In genomic region chr11:88599332-88600130, GRCm38 (mm10) we compare ENCODE assay signal across 8 mouse cellular contexts.
DNase-seq lines count a peak whose midpoint lies in the region; ATAC-seq and TF ChIP-seq lines count a peak whose summit lies in the region.

No protein-coding gene starts in this region.

- ATAC-seq in liver, embryonic 11.5 days (replicated peaks; ENCODE audit: low FRiP score), result peak; percentile 27; the same call in 1 of the 2 replicates
- 0 out of 2 replicates have a peak, but pooled peaks have one; percentile 39 for ATAC-seq in forebrain, embryonic 12.5 days (ENCODE audit: low FRiP score)
- ATAC-seq in intestine, postnatal 0 days, result peak; percentile 36; the same call in 1 of the 2 replicates

- H3K27me3 ChIP-seq in liver, embryonic 11.5 days (replicated peaks; ENCODE audit: control insufficient read depth, insufficient read depth, low read length), result no peaks in the 10 kb centered on the region
- no peaks in the 10 kb centered on the region for H3K27me3 ChIP-seq in forebrain, embryonic 12.5 days
- no peaks in the 10 kb centered on the region for H3K27me3 ChIP-seq in intestine, postnatal 0 days (replicated peaks; ENCODE audit: control insufficient read depth, insufficient read depth, low read length)
- no peaks in the 10 kb centered on the region for H3K27me3 ChIP-seq in myocyte (ENCODE audit: control insufficient read depth, insufficient read depth, insufficient read length)

- peak overlapping the region; percentile 22; the same call in 1 of the 2 replicates for H3K27ac ChIP-seq in liver, embryonic 11.5 days (ENCODE audit: low read depth, low read length)
- peak overlapping the region; percentile 64 for H3K27ac ChIP-seq in forebrain, embryonic 12.5 days
- peak overlapping the region; percentile 28; the same call in 1 of the 2 replicates for H3K27ac ChIP-seq in intestine, postnatal 0 days (ENCODE audit: low read depth, low read length)

- peak overlapping the region; percentile 28 for H3K4me2 ChIP-seq in liver, embryonic 11.5 days
- no peak overlapping the region for H3K4me2 ChIP-seq in forebrain, embryonic 12.5 days
- peak overlapping the region; percentile 30; the same call in 1 of the 2 replicates for H3K4me2 ChIP-seq in intestine, postnatal 0 days (replicated peaks; ENCODE audit: low read depth)
- H3K4me2 ChIP-seq in myocyte (ENCODE audit: low read depth), result peak overlapping the region; percentile 63

- H3K79me2 ChIP-seq in myocyte (ENCODE audit: control insufficient read depth, insufficient read depth), result peaks cover 49% of the 10 kb centered on the region

- DNase-seq in liver, embryonic 11.5 days (ENCODE audit: low spot score), result no peak
- DNase-seq in liver, result no peak
- peak; percentile 96 for DNase-seq in Muller cell, postnatal 12 days (ENCODE audit: inconsistent ontology term)
- DNase-seq in gastrocnemius, postnatal 14 days, result no peak
- DNase-seq in testis, postnatal 10 days (ENCODE audit: low spot score), result no peak

- no peak overlapping the region for H3K4me3 ChIP-seq in liver, embryonic 11.5 days (ENCODE audit: low read depth, low read length)
- H3K4me3 ChIP-seq in forebrain, embryonic 12.5 days (replicated peaks), result no peak overlapping the region
- H3K4me3 ChIP-seq in intestine, postnatal 0 days (ENCODE audit: low read depth, low read length), result no peak overlapping the region
- H3K4me3 ChIP-seq in myocyte, result no peak overlapping the region

- no peaks in the 10 kb centered on the region for H3K9me3 ChIP-seq in liver, embryonic 11.5 days (ENCODE audit: control insufficient read depth, low read length)
- no peaks in the 10 kb centered on the region for H3K9me3 ChIP-seq in forebrain, embryonic 12.5 days
- H3K9me3 ChIP-seq in intestine, postnatal 0 days (ENCODE audit: control insufficient read depth), result no peaks in the 10 kb centered on the region

- H3K4me1 ChIP-seq in liver, embryonic 11.5 days (replicated peaks; ENCODE audit: control insufficient read depth, insufficient read depth, low read length), result peaks cover 72% of the 10 kb centered on the region
- H3K4me1 ChIP-seq in forebrain, embryonic 12.5 days, result peaks cover 69% of the 10 kb centered on the region
- peaks cover 10% of the 10 kb centered on the region for H3K4me1 ChIP-seq in intestine, postnatal 0 days (replicated peaks; ENCODE audit: control insufficient read depth, insufficient read depth, low read length)

- no peaks in the 10 kb centered on the region for H3K36me3 ChIP-seq in liver, embryonic 11.5 days (ENCODE audit: control insufficient read depth, insufficient read depth, low read length)
- peaks cover 34% of the 10 kb centered on the region for H3K36me3 ChIP-seq in forebrain, embryonic 12.5 days (replicated peaks)
- no peaks in the 10 kb centered on the region for H3K36me3 ChIP-seq in intestine, postnatal 0 days (ENCODE audit: control insufficient read depth, insufficient read depth)
- no peaks in the 10 kb centered on the region for H3K36me3 ChIP-seq in myocyte (ENCODE audit: control insufficient read depth, insufficient read depth)

- H3K9ac ChIP-seq in liver, embryonic 11.5 days (ENCODE audit: low read depth, low read length), result no peak overlapping the region
- peak overlapping the region; percentile 12; the same call in 1 of the 2 replicates for H3K9ac ChIP-seq in forebrain, embryonic 12.5 days
- H3K9ac ChIP-seq in intestine, postnatal 0 days (ENCODE audit: low read depth, low read length), result no peak overlapping the region

- peak; percentile 8 for TF ChIP-seq POLR2A in myocyte (IDR thresholded peaks at IDR 0.05; ENCODE audit: insufficient read length, low read depth)

- H3ac ChIP-seq in myocyte (ENCODE audit: control insufficient read depth, insufficient read length), result no peak overlapping the region

- 46% methylated on average over 17 of the region's 17 CpGs for WGBS in liver, embryonic 11.5 days
- WGBS in forebrain, embryonic 12.5 days, result 67% methylated on average over 17 of the region's 17 CpGs
- 49% methylated on average over 17 of the region's 17 CpGs for WGBS in intestine, postnatal 0 days

- intact Hi-C loops in gastrocnemius, postnatal 14 days (cut with DNase I; ENCODE audit: low total_unique reads), result no loop called here

- TF ChIP-seq CTCF in intestine, postnatal 0 days (IDR thresholded peaks at IDR 0.05; ENCODE audit: low read depth), result no peak

TF ChIP-seq in myocyte, 11 proteins besides CTCF, POLR2A, EP300 and RAD21:
- TF ChIP-seq REST (IDR thresholded peaks at IDR 0.05; ENCODE audit: insufficient read depth, insufficient read length) (no peak), MYOD1 (IDR thresholded peaks at IDR 0.05; ENCODE audit: control insufficient read depth in 1 of 3, insufficient read length in 2 of 3, low read depth in 2 of 3) (peak in 2 of 3 experiments; percentile 83 to 87), USF1 (IDR thresholded peaks at IDR 0.05; ENCODE audit: low read depth) (no peak), TCF3 (IDR thresholded peaks at IDR 0.05; ENCODE audit: insufficient read length, low read depth) (peak; percentile 54), POLR2AphosphoS2 (IDR thresholded peaks at IDR 0.05; ENCODE audit: insufficient read length, low read depth) (no peak), MYOG (IDR thresholded peaks at IDR 0.05; ENCODE audit: control insufficient read depth in 1 of 3, insufficient read depth in 1 of 3, insufficient read length in 2 of 3, low read depth in 2 of 3) (peak; percentile 42 to 89 (median 75)), TCF12 (IDR thresholded peaks at IDR 0.05; ENCODE audit: insufficient read depth, poor library complexity, severe bottlenecking) (peak; percentile 59), SRF (IDR thresholded peaks at IDR 0.05; ENCODE audit: control insufficient read depth, insufficient read length, low read depth) (peak; percentile 6)
